Mouse (Mus musculus): ENCODE data around the gene Gm42688. TPM values are rescaled to one million over a fixed set of nuclear protein-coding genes. Genes with fewer than 3 reads are reported as not detected.

Gm42688 gene
- polyA plus RNA-seq, 1 experiment from 2014 or later: 3.5 TPM

DNA sequence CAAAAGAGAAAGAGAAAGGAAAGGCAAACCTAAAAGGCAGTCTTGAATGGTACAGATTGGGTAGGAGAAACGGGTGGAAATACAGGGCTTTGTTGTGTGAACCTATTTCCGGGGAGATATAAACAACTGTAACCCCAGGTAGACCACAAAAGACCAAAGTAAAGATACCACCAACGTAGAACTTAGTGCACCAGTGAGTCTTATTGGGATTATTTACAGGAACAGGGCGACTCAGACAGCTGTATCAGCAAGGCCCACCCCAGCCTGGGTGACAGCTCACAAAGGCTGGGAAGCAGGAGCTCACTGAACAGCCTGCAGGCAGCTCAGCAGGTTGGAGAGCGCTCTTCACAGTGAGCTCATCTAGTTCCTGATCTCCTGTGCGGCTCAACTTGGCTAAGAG, 5.4 kb upstream of the Gm42688 start:
- 53% methylated on average over 6 of the region's 6 CpGs for WGBS
- no peaks in the 10 kb centered on the region for H3K36me3 ChIP-seq (ENCODE audit: control insufficient read depth, insufficient read depth, low read length)
- H3K27ac ChIP-seq (ENCODE audit: low read depth, low read length): no peak overlapping the region
- H3K4me3 ChIP-seq (ENCODE audit: low read length): no peak overlapping the region
- H3K27me3 ChIP-seq (ENCODE audit: control insufficient read depth, insufficient read depth, low read length): no peaks in the 10 kb centered on the region
- no peaks in the 10 kb centered on the region; the same call in 1 of the 2 replicates for H3K9me3 ChIP-seq (ENCODE audit: control insufficient read depth, low read length)
- no peak for ATAC-seq (ENCODE audit: low FRiP score, low TSS enrichment)
- H3K4me2 ChIP-seq (replicated peaks; ENCODE audit: low read depth, low read length): no peak overlapping the region
- no peak overlapping the region for H3K9ac ChIP-seq (ENCODE audit: low read depth, low read length)
- 0 out of 2 replicates have a peak, but pooled peaks cover 5% of the 10 kb centered on the region for H3K4me1 ChIP-seq (ENCODE audit: control insufficient read depth, insufficient read depth, low read length)

DNA sequence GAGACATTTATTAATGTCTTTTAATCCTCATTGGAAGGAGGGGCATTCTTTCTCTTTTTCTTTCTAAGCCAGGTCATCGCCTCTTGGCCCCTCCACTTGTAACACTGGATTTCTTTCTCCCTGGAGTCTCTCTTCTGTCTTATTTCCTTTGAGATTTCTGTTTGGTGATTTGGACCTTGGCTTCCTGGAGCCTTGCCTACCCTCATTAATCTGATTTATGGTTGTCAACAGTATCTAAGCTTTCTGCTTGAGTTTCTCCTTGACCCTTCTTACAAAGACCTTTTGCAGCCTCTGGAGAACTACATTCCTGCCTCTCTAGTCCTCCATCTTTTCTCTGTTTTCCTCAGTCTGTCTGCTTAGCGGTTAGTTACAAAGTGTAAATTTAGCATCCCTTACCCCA, 3.0 kb upstream of the Gm42688 start:
- no peak overlapping the region for H3K4me3 ChIP-seq (ENCODE audit: low read length)
- H3K4me1 ChIP-seq (ENCODE audit: control insufficient read depth, insufficient read depth, low read length): peaks cover 11% of the 10 kb centered on the region
- no peak overlapping the region for H3K4me2 ChIP-seq (replicated peaks; ENCODE audit: low read depth, low read length)
- no peaks in the 10 kb centered on the region for H3K36me3 ChIP-seq (ENCODE audit: control insufficient read depth, insufficient read depth, low read length)
- no peak for ATAC-seq (ENCODE audit: low FRiP score, low TSS enrichment)
- no peak overlapping the region; the same call in 1 of the 2 replicates for H3K27ac ChIP-seq (ENCODE audit: low read depth, low read length)
- no peaks in the 10 kb centered on the region; the same call in 1 of the 2 replicates for H3K9me3 ChIP-seq (ENCODE audit: control insufficient read depth, low read length)
- H3K9ac ChIP-seq (ENCODE audit: low read depth, low read length): no peak overlapping the region
- no peaks in the 10 kb centered on the region for H3K27me3 ChIP-seq (ENCODE audit: control insufficient read depth, insufficient read depth, low read length)
- 23% methylated on average over 2 of the region's 2 CpGs for WGBS

- Histone ChIP-seq H3K4me3 (ENCODE audit: low read length) (peak overlapping the region; percentile 49), H3K4me2 (replicated peaks; ENCODE audit: low read depth, low read length) (peak overlapping the region; percentile 99), H3K9ac (ENCODE audit: low read depth, low read length) (peak overlapping the region; percentile 64), H3K36me3 (ENCODE audit: control insufficient read depth, insufficient read depth, low read length) (no peaks in the 10 kb centered on the region), H3K4me1 (ENCODE audit: control insufficient read depth, insufficient read depth, low read length) (peaks cover 11% of the 10 kb centered on the region), H3K27ac (ENCODE audit: low read depth, low read length) (peak overlapping the region; percentile 12; the same call in 1 of the 2 replicates), H3K27me3 (ENCODE audit: control insufficient read depth, insufficient read depth, low read length) (no peaks in the 10 kb centered on the region), H3K9me3 (ENCODE audit: control insufficient read depth, low read length) (no peaks in the 10 kb centered on the region)
- WGBS: under 1% methylated on average over 73 of the region's 74 CpGs
- peak; percentile 80 for ATAC-seq (ENCODE audit: low FRiP score, low TSS enrichment)
Measured at GRCm38 (mm10) chr6:83101688-83102556, 505 bp downstream of the Gm42688 start.

- H3K4me3 ChIP-seq (ENCODE audit: low read length): no peak overlapping the region
- no peak overlapping the region; the same call in 1 of the 2 replicates for H3K4me2 ChIP-seq (replicated peaks; ENCODE audit: low read depth, low read length)
- no peak for ATAC-seq (ENCODE audit: low FRiP score, low TSS enrichment)
- H3K9me3 ChIP-seq (ENCODE audit: control insufficient read depth, low read length): no peaks in the 10 kb centered on the region
- H3K36me3 ChIP-seq (ENCODE audit: control insufficient read depth, insufficient read depth, low read length): no peaks in the 10 kb centered on the region
- WGBS: 48% methylated on average over 11 of the region's 11 CpGs
- no peak overlapping the region for H3K27ac ChIP-seq (ENCODE audit: low read depth, low read length)
- H3K9ac ChIP-seq (ENCODE audit: low read depth, low read length): no peak overlapping the region; the same call in 1 of the 2 replicates
- no peaks in the 10 kb centered on the region for H3K27me3 ChIP-seq (ENCODE audit: control insufficient read depth, insufficient read depth, low read length)
- H3K4me1 ChIP-seq (ENCODE audit: control insufficient read depth, insufficient read depth, low read length): peaks cover 11% of the 10 kb centered on the region
Measured at GRCm38 (mm10) chr6:83103130-83103650, 1.8 kb downstream of the Gm42688 start.

DNA sequence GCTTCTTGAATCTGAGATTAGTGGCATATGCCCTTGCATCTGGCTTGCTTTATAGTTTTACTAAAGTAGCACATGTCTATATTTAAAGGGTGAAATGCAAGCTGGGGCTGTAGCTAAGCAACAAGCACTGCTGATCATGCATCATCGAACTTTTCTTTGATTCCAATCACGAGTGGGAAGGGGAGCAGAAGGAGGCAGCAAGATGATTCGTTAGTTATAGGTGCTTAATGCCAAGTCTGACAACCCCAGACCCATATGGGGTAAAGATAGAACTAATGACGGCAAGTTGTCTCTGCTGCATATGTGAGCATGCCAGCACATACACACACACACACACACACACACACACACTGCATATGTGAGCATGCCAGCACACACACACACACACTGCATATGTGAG, 2.7 kb downstream of the Gm42688 start:
- H3K27ac ChIP-seq (ENCODE audit: low read depth, low read length): no peak overlapping the region
- peaks cover 15% of the 10 kb centered on the region for H3K4me1 ChIP-seq (ENCODE audit: control insufficient read depth, insufficient read depth, low read length)
- no peaks in the 10 kb centered on the region for H3K27me3 ChIP-seq (ENCODE audit: control insufficient read depth, insufficient read depth, low read length)
- no peak overlapping the region for H3K9ac ChIP-seq (ENCODE audit: low read depth, low read length)
- H3K36me3 ChIP-seq (ENCODE audit: control insufficient read depth, insufficient read depth, low read length): no peaks in the 10 kb centered on the region
- H3K4me2 ChIP-seq (replicated peaks; ENCODE audit: low read depth, low read length): no peak overlapping the region
- 73% methylated on average over 4 of the region's 4 CpGs for WGBS
- H3K4me3 ChIP-seq (ENCODE audit: low read length): no peak overlapping the region
- H3K9me3 ChIP-seq (ENCODE audit: control insufficient read depth, low read length): no peaks in the 10 kb centered on the region
- no peak for ATAC-seq (ENCODE audit: low FRiP score, low TSS enrichment)

- Histone ChIP-seq H3K9ac (ENCODE audit: low read depth, low read length) (no peak overlapping the region; the same call in 1 of the 2 replicates), H3K27me3 (ENCODE audit: control insufficient read depth, insufficient read depth, low read length) (no peaks in the 10 kb centered on the region)
Measured at GRCm38 (mm10) chr6:83107566-83108400, 6.4 kb downstream of the Gm42688 start.

GRCm38 (mm10) chr6:83108762-83109668, 7.6 kb downstream of the Gm42688 start, which contains the start of gene Mrpl53:
Gene Mrpl53, plus strand, starts transcription at chr6:83109040.
- Histone ChIP-seq H3K27me3 (ENCODE audit: control insufficient read depth, insufficient read depth, low read length) (no peaks in the 10 kb centered on the region), H3K4me2 (replicated peaks; ENCODE audit: low read depth, low read length) (peak within 1 kb of the TSS; percentile 79), H3K36me3 (ENCODE audit: control insufficient read depth, insufficient read depth, low read length) (peaks cover 8% of the 10 kb centered on the region; the same call in 1 of the 2 replicates), H3K9ac (ENCODE audit: low read depth, low read length) (peak within 1 kb of the TSS; percentile 93), H3K4me3 (ENCODE audit: low read length) (peak within 1 kb of the TSS; percentile 93), H3K4me1 (ENCODE audit: control insufficient read depth, insufficient read depth, low read length) (peaks cover 12% of the 10 kb centered on the region), H3K27ac (ENCODE audit: low read depth, low read length) (peak within 1 kb of the TSS; percentile 82), H3K9me3 (ENCODE audit: control insufficient read depth, low read length) (no peaks in the 10 kb centered on the region)
- WGBS: under 1% methylated on average over 66 of the region's 76 CpGs
- ATAC-seq (ENCODE audit: low FRiP score, low TSS enrichment): peak; percentile 90

More at GRCm38 (mm10) chr6:83107566-83108400, 6.4 kb downstream of the Gm42688 start:
- peak; percentile 28; the same call in 1 of the 2 replicates for ATAC-seq (ENCODE audit: low FRiP score, low TSS enrichment)
- peaks cover 8% of the 10 kb centered on the region; the same call in 1 of the 2 replicates for H3K36me3 ChIP-seq (ENCODE audit: control insufficient read depth, insufficient read depth, low read length)
- 40% methylated on average over 13 of the region's 13 CpGs for WGBS
- no peaks in the 10 kb centered on the region for H3K9me3 ChIP-seq (ENCODE audit: control insufficient read depth, low read length)
- H3K4me1 ChIP-seq (ENCODE audit: control insufficient read depth, insufficient read depth, low read length): peaks cover 16% of the 10 kb centered on the region
- peak overlapping the region; percentile 93 for H3K4me3 ChIP-seq (ENCODE audit: low read length)
- peak overlapping the region; percentile 79 for H3K4me2 ChIP-seq (replicated peaks; ENCODE audit: low read depth, low read length)
- no peak overlapping the region; the same call in 1 of the 2 replicates for H3K27ac ChIP-seq (ENCODE audit: low read depth, low read length)
